Mouse (Mus musculus): ENCODE results near the gene Foxb2.
"Not testable (repeated sequence)": the region's sequence is repeated elsewhere in the genome, so short reads cannot be mapped to it uniquely, and the experiment has no call there.

Gene Foxb2

DNA sequence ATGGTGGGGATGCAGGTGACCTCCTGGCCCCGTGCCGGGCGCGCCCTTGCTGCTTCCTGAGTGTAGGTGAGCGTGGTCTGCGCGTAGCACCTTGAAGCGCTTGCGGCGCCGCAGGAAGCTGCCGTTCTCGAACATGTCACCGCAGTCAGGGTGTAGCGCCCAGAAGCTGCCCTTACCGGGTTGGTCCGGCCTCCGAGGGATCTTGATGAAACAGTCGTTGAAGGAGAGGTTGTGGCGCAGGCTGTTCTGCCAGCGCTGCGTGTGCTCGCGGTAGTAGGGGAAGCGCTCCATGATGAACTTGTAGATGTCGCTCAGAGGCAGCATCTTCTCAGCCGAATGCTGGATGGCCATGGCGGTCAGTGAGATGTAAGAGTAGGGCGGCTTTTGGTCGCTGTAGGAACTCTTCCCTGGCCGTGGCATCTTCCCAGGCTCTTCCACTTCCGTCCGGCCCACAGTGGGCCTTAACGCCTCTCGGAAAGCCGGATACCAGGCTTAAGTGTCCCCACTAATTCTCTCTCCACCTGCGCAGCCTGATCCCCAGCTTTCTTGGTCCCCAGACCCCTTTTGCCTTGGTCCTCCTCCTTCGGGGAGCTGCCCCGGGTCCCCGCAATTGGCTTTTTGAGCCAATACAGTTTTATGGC is at the start of gene Foxb2:
Foxb2 (minus strand) TSS at position 585 of the 641 bp plus-strand sequence.
- no peak for DNase-seq (ENCODE audit: extremely low read depth, insufficient read length, low spot score)

DNA sequence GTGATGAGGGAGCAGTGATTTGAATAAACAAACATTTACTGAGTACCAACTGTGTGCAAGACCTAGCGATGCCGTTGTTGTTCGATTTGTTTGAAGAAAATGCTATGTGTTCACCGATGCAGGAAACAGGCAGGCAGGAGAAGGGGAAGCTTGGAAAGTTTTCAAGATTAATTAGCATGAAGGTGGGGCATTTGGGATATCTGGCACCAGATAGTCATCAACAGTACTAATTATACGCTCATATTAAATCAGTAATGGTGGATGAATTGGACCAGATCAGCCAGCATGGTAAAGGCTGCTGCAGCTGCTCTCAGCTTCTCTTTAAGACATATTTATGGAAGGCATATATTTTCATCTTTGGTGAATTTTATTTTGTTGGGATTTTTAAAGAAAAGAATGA is 37.9 kb upstream of the Foxb2 start:
- no peak for DNase-seq (ENCODE audit: extremely low read depth, insufficient read length, low spot score)

DNA sequence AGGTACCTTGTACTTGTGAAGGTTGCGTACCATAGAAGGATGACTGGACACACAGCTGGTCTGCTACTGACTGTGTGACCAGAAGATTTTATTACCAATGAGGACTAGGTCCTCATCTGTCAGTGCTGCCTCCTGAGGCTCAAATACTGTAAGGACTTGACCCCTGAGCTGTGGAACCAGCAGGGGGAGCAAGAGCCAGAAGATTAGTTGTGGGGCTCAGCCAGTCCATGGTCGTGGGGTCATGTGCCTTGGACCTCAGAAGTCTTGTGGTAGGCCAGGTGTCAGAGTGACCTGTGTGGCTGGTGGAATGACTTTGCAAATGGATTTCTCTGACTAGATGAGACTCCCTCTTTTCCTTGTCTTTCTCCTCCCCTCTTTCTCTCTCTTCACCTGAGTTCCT is 29.5 kb upstream of the Foxb2 start:
- peak; percentile 6 for DNase-seq (ENCODE audit: extremely low read depth, insufficient read length, low spot score)

DNA sequence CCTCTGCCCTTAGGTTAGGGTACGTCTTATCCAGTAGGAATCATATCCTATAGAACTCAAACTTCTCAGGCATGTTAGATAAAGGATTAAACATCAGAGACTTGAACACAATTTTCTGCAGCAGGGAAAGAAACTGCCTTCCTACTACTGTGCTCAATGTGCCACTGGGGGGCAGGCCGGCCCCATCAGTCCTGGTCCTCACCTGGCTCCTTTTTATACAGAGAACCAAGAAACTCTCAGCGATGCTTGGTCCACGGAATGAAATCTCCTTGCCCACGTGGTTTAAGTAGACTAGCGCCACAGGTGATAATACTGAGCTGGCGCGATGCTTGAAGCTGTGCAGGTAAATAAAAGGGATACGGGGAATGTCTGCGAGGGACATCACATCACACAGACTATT is 26.1 kb upstream of the Foxb2 start:
- DNase-seq (ENCODE audit: extremely low read depth, insufficient read length, low spot score): peak; percentile 10

DNA sequence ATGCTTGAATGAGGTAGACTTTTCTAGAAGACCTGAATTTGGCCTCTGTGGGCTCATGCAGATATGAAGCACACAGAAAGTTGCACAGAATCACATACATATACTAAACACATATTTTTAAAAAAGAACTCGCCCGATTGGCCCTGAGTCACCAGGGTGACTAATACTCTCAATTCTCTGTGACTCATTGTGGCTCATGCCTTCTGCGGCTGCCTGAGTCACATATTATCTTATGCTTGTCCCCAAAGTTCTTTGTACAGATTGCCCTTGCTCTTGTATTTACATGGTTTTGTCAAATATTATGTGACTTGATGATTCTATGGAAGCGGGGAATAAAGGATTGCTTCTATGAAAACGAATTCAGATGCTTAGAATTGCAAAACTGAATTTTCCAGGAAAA is 25.0 kb upstream of the Foxb2 start:
- DNase-seq (ENCODE audit: extremely low read depth, insufficient read length, low spot score): peak; percentile 66

DNA sequence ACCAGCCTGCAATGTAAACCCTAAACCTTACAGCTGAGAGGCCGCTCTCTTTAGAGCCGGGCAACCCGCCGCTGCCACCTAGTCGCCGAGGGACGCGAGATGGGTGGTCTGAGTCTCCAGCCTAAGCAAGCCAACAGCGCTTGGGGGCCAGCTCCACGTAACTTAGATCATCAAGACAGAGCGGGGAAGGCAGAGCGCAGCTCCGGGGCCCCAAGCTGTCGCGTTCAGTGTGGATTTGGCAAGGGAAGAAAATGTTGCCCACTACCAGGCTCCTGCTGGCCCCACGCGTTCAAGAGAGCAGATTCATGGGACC is 2.8 kb upstream of the Foxb2 start:
- DNase-seq (ENCODE audit: extremely low read depth, insufficient read length, low spot score): no peak

DNA sequence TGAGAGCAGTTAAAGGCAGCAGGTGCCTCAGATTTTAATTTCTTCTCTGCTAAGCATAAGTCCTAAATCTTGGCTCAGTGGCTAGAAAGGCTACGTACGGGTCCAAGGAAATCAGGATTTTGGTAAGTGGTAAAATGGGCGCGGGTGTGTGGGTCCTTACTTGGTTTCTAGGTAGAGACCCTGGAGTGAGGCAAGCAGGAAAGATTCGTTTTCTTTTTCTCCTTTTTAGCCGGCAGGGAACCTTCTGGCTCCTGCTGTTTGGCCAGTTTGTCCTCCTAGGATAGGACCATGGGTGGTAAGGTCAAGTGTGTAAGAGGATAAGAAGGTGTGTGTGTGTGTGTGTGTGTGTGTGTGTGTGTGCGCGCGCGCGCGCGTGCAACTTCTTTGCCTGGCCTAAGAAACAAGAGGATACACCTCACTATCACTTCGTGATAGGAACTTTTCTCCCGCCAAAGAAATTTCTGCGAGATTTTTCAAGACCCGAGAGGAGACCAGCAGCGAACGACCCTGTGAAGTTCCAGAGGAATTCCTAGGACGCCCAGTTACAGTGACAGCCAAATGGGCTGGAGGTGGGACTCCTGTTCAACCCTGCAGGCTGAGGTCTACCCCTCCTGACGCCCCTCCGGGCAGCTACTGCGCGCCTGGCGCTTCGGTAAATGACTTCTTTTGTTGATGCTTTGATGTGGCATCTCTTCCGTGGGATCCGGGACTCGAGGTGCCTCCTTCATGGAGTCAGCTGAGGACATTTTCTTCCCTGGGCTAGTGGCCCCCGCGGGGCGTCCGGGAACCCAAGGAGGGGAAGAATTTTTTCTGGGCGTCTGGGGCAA is 2.2 kb upstream of the Foxb2 start:
- no peak for DNase-seq (ENCODE audit: extremely low read depth, insufficient read length, low spot score)

DNA sequence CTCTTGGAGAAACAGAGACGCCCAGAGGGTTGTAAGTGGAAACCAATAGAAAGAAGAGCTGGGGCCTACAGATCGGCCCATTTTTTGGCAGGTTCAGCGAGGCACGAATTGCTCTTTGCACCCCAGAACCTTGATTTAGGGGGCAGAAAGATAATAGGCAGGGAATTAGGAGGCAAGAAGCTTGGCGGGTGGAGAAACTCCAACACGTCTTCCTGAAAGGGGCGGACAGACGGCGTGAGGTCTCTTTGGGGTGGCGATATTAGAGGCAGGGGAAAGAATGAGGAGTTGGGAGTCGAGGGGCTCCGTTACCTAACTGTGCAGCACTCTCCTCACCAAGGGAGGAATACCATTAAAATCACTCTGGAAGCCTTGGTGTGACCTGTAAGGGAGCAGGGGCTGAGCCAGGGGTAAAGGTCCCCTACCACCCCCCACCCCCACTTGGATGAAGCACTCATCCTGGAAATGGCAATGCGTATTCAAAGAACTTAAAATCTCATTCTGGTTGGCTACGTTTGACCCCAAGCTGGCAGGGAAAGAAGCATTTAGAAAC is 1.5 kb upstream of the Foxb2 start:
- no peak for DNase-seq (ENCODE audit: extremely low read depth, insufficient read length, low spot score)

DNA sequence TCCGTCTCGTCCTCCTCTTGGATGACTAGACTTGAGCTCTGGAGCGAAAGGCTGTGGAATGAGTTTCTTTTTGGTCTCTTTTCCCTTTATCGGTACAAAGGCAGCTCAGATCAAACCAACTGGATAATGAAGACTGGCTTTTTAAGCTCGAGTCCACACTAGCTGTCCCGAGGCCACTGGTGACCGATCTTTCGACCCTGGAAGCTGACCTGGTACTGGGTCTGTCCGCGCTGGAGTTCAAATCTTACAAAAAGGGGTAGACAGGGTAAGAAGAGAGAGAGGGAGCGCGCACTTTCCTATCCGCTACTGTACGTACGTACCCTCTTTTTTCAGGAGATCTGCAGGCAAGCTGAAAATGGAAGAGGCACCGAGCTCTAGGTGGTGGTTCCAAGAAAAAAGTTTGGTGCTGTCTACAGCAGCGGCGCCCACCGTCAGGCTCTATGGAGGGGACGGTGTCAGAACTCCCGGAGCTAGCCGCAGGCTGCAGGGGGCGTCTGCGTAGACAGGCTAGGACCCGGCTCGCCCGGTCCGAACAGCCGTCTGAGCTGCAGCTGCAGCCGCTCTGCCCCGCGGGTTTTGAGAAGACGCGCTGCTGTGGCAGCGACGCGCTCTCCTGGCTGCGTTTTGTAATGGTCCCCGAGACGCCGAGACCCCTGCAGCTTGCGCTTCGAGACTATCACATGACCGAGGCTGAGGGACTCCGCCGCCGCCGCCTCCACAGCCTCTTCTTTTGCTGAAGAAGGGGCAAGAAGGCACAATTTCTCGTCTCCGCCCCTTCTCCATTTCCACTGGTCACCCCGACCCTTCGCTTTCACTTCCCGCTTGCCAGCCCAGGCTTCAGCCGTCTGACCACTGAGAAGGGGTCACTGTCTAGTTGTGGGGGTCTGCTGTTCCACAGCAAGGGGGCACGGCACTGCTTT is 597 bp upstream of the Foxb2 start:
- DNase-seq (ENCODE audit: extremely low read depth, insufficient read length, low spot score): no peak

DNA sequence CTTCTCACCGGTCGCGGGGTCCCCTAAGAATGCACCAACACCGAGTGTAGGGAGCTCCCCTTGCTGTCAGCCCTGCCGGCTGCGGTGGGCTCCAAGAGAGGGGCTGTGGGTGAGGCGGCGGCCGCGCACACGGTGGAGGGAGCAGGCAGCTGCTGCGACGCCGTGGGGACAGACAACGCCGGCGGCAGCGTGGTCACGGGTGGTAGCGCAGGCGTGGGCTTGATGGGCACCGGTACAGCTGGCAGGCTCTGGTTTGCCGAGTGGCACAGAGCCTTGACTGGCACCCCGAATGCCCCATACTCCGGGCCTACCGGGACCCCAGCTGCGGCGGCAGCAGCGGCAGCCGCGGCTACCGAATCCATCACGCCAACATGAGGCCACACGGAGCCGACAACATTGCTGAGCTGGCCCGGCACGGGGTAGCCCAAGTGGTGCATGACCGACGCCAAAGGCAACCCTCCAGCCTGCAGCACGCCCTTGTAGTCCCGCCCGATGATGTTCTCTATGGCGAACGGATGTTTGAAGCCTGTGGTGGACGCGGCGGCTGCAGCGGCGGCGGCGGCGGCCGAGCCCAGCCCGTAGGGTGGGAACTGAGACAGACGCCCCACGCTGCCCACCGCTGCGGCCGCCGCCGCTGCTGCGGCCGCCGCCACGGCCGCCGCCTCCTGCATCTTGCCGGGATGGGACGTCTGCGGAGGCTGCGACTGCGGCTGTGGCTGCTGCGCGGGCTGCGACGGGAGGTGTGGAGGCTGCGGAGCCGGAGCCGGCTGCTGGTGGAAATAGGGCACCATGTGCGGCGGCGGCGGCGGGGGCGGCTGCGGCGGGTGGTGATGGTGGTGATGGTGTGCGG is 1.0 kb downstream of the Foxb2 start:
- no peak for DNase-seq (ENCODE audit: extremely low read depth, insufficient read length, low spot score)

DNA sequence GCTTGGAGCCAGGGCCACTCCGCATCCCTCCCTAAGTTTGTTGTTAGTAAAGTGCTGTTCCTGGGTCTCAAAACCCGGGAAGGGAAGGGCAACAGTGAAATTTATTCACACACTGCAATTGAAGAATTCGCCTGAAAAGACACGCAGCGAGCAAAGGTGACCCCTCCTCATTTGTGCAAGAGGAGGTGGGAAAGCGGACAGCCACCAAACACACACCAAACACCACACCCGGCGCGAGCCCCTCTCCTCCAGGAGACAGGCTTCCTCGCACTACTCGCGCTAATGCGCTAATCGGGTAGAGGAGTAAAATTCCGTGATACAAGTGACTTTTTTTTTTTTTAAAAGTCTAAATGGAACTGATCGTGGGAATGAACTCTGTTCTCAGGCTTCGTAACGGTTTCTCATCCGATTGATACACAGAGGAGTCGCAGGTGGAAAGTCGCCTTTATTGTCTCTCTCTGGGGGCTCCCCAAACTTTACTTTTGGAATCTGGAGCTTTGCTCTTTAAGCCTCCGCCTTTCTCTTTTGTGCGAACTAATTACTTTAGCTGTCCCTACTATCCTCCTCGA is 2.3 kb downstream of the Foxb2 start:
- no peak for DNase-seq (ENCODE audit: extremely low read depth, insufficient read length, low spot score)

DNA sequence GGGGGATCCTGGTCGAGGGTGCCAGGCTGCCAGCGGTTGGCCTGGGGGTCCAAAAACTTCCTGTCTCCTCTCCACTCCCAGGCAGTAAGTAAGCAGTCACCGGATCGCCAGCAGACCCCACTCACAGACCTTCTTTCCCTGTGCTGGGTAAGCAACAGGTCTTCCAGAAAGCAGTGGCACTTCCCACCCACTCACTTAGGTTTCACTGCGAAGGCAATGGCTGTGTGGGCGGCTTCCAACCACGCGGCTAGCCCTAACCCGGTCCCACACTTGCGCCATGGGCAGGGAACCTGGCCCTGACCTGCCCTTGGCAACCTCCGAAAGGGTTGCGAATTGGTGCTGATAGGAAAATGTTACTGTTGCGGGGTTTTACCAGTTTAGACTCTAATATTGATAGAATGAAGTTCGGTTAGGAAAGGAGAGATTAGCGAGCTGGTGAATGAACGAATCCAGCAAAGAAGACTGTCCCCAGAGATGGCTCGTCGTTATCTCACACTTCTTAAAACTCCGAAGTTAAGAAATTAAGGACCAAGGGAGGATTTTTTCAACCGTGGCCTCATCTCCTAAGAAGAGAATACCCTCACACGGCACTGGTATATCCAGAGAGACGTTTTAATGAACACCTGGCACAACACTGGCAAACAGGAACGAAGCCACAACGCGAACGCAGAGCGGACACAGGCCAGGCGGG is 3.0 kb downstream of the Foxb2 start:
- no peak for DNase-seq (ENCODE audit: extremely low read depth, insufficient read length, low spot score)

DNA sequence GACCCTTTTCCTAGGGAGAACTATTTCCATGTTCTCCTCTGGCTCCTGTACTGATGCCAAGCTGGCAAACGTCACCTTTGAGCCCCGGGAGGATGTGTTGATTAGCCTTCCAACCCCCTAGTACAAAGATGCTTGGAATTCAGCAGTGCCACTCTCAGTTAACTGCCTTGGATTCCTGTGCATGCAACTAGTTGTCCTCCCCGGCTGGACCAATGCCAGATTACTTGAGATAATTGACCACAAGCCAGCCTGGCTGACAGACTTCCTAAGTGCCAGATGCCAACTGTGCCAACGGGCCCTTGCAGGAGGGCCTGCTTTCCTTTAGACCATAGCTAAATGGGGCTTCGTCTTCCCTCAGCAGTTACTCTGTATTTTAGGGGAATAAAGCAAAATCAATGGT is 5.1 kb downstream of the Foxb2 start:
- peak; percentile 42 for DNase-seq (ENCODE audit: extremely low read depth, insufficient read length, low spot score)

DNA sequence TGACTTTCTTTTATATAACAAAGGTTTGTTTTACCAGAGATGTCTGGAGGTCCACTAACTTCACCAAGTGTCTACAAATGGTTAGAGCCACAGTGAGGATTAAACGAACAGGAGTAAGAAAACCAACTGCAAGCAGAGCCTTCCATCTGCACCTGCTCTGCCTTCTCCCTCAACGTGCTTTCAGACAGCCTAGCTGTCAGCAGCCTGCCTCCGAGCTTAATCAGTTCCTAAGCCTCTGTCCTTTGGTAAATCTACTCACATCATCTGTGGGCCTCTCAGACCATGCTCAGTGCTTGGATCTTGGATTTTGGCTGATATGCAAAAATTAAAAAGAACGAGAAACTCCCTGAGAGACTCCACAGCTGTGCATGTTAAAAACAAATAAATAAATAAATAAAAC is 15.0 kb downstream of the Foxb2 start:
- DNase-seq (ENCODE audit: extremely low read depth, insufficient read length, low spot score): no peak

DNA sequence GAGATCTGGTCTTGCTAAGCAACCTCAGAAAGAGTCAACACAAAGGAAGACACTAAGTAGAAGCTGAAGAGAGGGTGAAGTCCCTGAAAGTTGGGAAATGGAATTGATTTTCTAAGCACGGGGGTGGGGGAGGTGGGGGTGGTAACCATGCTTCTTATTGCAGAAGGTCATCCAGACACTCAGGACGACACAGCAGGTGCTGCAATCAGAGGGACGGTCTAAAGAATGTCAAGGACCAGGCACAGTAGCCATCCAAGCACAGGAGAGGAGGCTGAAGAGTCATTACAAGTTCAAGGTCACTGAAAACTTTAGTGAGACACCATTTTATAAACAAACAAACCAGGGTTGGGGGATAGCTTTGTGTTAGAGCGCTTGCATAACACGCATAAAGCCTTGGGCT is 16.9 kb downstream of the Foxb2 start:
- DNase-seq (ENCODE audit: extremely low read depth, insufficient read length, low spot score): no peak

DNA sequence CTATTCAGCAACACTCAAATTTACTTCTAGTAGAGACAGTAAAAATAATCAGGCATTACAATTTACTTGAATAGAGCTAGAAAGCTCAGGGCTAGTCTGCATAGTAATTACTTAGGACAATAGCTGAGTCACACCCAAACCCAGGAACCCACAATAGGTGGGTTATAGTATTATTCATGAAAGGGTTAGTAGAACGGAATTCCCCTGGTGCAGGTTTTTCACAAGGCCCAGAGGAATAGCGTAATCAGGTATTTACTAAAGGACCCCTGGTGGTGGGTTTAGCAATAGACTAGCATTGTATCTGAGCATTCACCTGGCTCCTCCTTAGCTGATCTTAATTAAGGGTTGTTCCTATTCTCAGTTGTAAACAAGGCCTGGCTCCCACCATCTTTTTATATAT is 29.5 kb downstream of the Foxb2 start:
- DNase-seq (ENCODE audit: extremely low read depth, insufficient read length, low spot score): not testable (repeated sequence)

DNA sequence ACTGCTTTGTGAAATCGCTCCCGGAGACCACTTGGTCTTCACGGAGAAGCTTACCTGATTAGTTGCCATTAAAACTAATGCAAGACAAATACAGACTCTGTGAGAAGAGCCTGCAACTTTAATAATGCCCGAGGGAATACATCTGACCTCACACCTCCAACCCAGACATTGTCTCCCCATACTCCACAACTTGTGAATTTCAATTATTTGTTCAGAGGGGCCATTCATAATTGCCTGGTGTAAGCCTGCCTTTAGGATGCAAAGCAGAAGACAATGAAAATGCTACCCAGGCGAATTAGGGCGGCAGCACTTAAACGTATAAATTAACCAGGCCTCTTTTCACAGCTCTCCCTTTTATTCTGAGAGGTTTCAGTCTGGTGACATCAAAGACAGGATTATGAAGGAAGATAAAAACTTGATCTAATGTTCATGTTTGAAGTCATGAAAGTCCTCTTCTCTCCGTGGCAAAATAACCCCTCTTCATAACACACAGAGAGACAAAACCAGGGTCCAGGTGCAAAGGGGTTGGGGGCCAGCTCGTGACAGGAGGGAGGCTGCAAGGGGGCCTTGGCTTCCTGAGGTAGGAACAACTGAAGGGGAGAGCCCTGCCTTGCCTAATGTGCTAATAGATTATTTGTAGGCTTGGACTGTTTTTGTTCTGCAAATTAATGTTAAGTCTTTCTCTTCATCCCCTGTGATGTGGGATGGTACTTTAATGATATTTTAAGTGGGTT is 31.9 kb downstream of the Foxb2 start:
- no peak for DNase-seq (ENCODE audit: extremely low read depth, insufficient read length, low spot score)

DNA sequence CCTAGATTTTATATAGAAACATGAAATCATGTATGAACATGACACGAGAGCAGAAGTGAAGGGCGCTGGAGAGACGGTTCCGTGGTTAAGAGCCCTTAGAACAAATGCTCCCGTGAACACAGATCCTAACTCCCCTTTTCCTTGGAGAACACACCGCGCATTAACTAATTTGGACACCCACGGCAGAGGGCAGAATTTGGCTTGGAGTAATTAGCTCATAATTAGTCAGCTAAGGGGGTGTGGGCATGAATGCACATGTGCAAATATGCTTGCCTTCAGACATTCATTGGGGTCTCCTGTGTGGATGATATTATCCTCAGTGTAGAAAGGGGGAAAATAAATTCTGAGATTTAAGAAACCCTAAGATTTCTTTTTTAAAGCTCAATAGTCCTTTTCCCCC is 32.6 kb downstream of the Foxb2 start:
- DNase-seq (ENCODE audit: extremely low read depth, insufficient read length, low spot score): no peak

DNA sequence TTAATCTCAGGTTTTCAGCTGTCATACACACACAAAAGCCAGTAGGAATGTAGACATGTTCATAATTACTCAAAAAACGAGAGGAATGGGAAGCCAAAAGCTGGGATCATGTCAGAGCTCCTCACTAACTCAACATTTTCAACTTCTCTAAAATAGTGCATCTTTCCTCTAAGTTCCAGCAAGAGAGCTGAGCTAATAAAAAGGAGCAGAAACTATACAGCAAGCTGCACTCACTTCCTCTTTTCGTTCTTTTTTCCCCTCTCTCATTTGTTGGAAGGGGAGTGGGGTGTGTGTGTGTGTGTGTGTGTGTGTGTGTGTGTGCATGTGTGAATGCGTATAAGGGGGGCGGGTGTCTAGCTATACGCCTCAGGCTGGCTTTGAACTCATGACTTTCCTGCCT is 45.9 kb downstream of the Foxb2 start:
- no peak for DNase-seq (ENCODE audit: extremely low read depth, insufficient read length, low spot score)

Data from 3134 (cell line).